Mouse (Mus musculus): ENCODE data around the gene Cers3. TPM values are rescaled to one million over a fixed set of nuclear protein-coding genes. Genes with fewer than 3 reads are reported as not detected.

The Cers3 gene
- total and polyA plus RNA-seq, 3 experiments: 0.13 to 0.23 (median 0.19) TPM

- no peak overlapping the region for H3K27ac ChIP-seq (ENCODE audit: insufficient read depth, low read depth)
- no peak overlapping the region for H3K9ac ChIP-seq (ENCODE audit: insufficient read depth, low read depth)
- H3K79me2 ChIP-seq (replicated peaks; ENCODE audit: control insufficient read depth, extremely low read depth, insufficient read depth, poor library complexity, severe bottlenecking): no peaks in the 10 kb centered on the region
- dilution Hi-C loops (cut with MboI; ENCODE audit: extremely low pct_ligation_motif_present, extremely low pct_unique_long_range_greater_than_20kb, low sequenced_read_pairs): no loop called here
- no peaks in the 10 kb centered on the region for H3K9me3 ChIP-seq (replicated peaks; ENCODE audit: low read length)
- no peaks in the 10 kb centered on the region for H3K36me3 ChIP-seq (replicated peaks in 1 of 2; ENCODE audit: control insufficient read depth in 1 of 2, insufficient read depth in 1 of 2, low read length in 1 of 2)
- peaks cover 43% of the 10 kb centered on the region for H3K27me3 ChIP-seq (replicated peaks)
- in situ Hi-C loops (cut with MboI; ENCODE audit: low pct_ligation_motif_present, low pct_unique_long_range_greater_than_20kb, low sequenced_read_pairs): no loop called here
- H3K4me3 ChIP-seq (replicated peaks in 1 of 3; ENCODE audit: low read depth in 2 of 3, low read length in 2 of 3, poor library complexity in 1 of 3): no peak overlapping the region
- TF ChIP-seq CHD2 (IDR thresholded peaks at IDR 0.05; ENCODE audit: low read length): no peak
- TF ChIP-seq ZC3H11A (IDR thresholded peaks at IDR 0.05; ENCODE audit: low read depth, low read length): no peak
- TF ChIP-seq CHD1 (IDR thresholded peaks at IDR 0.05; ENCODE audit: low read depth, low read length): no peak
- no peak for TF ChIP-seq BHLHE40 (IDR thresholded peaks at IDR 0.05; ENCODE audit: low read depth, low read length)
- TF ChIP-seq TBP (conservative IDR thresholded peaks at IDR 0.05; ENCODE audit: low read depth, low read length): no peak
- DNase-seq (ENCODE audit: extremely low read depth): no peak
- H3K4me2 ChIP-seq (ENCODE audit: insufficient read depth, low read depth, poor library complexity, severe bottlenecking): no peak overlapping the region
- no peaks in the 10 kb centered on the region for H3K4me1 ChIP-seq (ENCODE audit: control insufficient read depth in 1 of 2, insufficient read depth in 2 of 2)
These were observed 69.9 kb downstream of the Cers3 start for GRCm38 (mm10) chr7:66813172-66813571.

GRCm38 (mm10) chr7:66815526-66815925 lies 72.2 kb downstream of the Cers3 start:
- no peaks in the 10 kb centered on the region for H3K36me3 ChIP-seq (replicated peaks in 1 of 2; ENCODE audit: control insufficient read depth in 1 of 2, insufficient read depth in 1 of 2, low read length in 1 of 2)
- no peaks in the 10 kb centered on the region for H3K9me3 ChIP-seq (replicated peaks; ENCODE audit: low read length)
- no peaks in the 10 kb centered on the region for H3K4me1 ChIP-seq (ENCODE audit: control insufficient read depth in 1 of 2, insufficient read depth in 2 of 2)
- peaks cover 43% of the 10 kb centered on the region for H3K27me3 ChIP-seq (replicated peaks)
- H3K4me2 ChIP-seq (ENCODE audit: insufficient read depth, low read depth, poor library complexity, severe bottlenecking): no peak overlapping the region
- in situ Hi-C loops (cut with MboI; ENCODE audit: low pct_ligation_motif_present, low pct_unique_long_range_greater_than_20kb, low sequenced_read_pairs): no loop called here
- H3K27ac ChIP-seq (ENCODE audit: insufficient read depth, low read depth): no peak overlapping the region
- DNase-seq (ENCODE audit: extremely low read depth): no peak
- no peak overlapping the region for H3K9ac ChIP-seq (ENCODE audit: insufficient read depth, low read depth)
- H3K79me2 ChIP-seq (replicated peaks; ENCODE audit: control insufficient read depth, extremely low read depth, insufficient read depth, poor library complexity, severe bottlenecking): no peaks in the 10 kb centered on the region
- TF ChIP-seq TCF12 (IDR thresholded peaks at IDR 0.05; ENCODE audit: low read depth, low read length) (no peak), JUN (IDR thresholded peaks at IDR 0.05; ENCODE audit: insufficient read depth, low read depth, low read length) (no peak), PAX5 (IDR thresholded peaks at IDR 0.05; ENCODE audit: low read length) (no peak), MXI1 (IDR thresholded peaks at IDR 0.05; ENCODE audit: low read depth, low read length) (no peak), IRF4 (IDR thresholded peaks at IDR 0.05; ENCODE audit: low read depth, low read length) (no peak), MYC (IDR thresholded peaks at IDR 0.05; ENCODE audit: low read depth, low read length) (no peak), ZC3H11A (IDR thresholded peaks at IDR 0.05; ENCODE audit: low read depth, low read length) (no peak), CTCF (conservative IDR thresholded peaks at IDR 0.05 in 1 of 2, IDR thresholded peaks at IDR 0.05 in 1 of 2; ENCODE audit: low read depth in 2 of 2, low read length in 2 of 2) (no peak), BHLHE40 (IDR thresholded peaks at IDR 0.05; ENCODE audit: low read depth, low read length) (no peak), POLR2AphosphoS2 (IDR thresholded peaks at IDR 0.05; ENCODE audit: low read depth, low read length) (no peak), SMC3 (IDR thresholded peaks at IDR 0.05; ENCODE audit: low read depth, low read length) (no peak), ZKSCAN1 (IDR thresholded peaks at IDR 0.05; ENCODE audit: borderline replicate concordance, low read depth, low read length) (no peak), HCFC1 (IDR thresholded peaks at IDR 0.05; ENCODE audit: low read depth, low read length) (no peak)
- no peak overlapping the region for H3K4me3 ChIP-seq (replicated peaks in 1 of 3; ENCODE audit: low read depth in 2 of 3, low read length in 2 of 3, poor library complexity in 1 of 3)
- dilution Hi-C loops (cut with MboI; ENCODE audit: extremely low pct_ligation_motif_present, extremely low pct_unique_long_range_greater_than_20kb, low sequenced_read_pairs): no loop called here
